Mouse (Mus musculus): ENCODE measurements around the gene Zfp9. TPM values are rescaled to one million over a fixed set of nuclear protein-coding genes. Genes with fewer than 3 reads are reported as not detected.
A peak's percentile ranks its signal among the peaks of the same experiment; 100 is the strongest.

Gene Zfp9
- 1 to 10 TPM; 5.0 to 8.2 (median 6.7) TPM for total RNA-seq (2022)

- DNase-seq: peak; percentile 83
Observed at GRCm38 (mm10) chr6:118478957-118479708, at the start of gene Zfp9. TSS of gene Zfp9 (minus strand) at chr6:118479320.

- no peak for DNase-seq
Observed at GRCm38 (mm10) chr6:118520668-118521067, 41.5 kb upstream of the Zfp9 start.

GRCm38 (mm10) chr6:118513335-118514012 lies 34.4 kb upstream of the Zfp9 start:
- DNase-seq: no peak

- no peak for DNase-seq
Observed at GRCm38 (mm10) chr6:118499010-118499409, 19.9 kb upstream of the Zfp9 start.

GRCm38 (mm10) chr6:118482125-118482524 lies 3.0 kb upstream of the Zfp9 start:
- no peak for DNase-seq

- DNase-seq: no peak
Observed at GRCm38 (mm10) chr6:118477875-118478785, 990 bp downstream of the Zfp9 start.

GRCm38 (mm10) chr6:118462069-118462705 lies 16.9 kb downstream of the Zfp9 start:
- DNase-seq: no peak

- no peak for DNase-seq
Observed at GRCm38 (mm10) chr6:118457726-118458125, 21.4 kb downstream of the Zfp9 start.

GRCm38 (mm10) chr6:118455042-118455631 lies 24.0 kb downstream of the Zfp9 start, which contains the start of gene Zfp248:
TSS of gene Zfp248 (minus strand) at chr6:118455528.
- peak; percentile 86 for DNase-seq

GRCm38 (mm10) chr6:118454452-118454851 lies 24.7 kb downstream of the Zfp9 start:
- no peak for DNase-seq

GRCm38 (mm10) chr6:118431502-118431901 lies 47.6 kb downstream of the Zfp9 start:
- no peak for DNase-seq

- DNase-seq: no peak
Observed at GRCm38 (mm10) chr6:118426666-118427065, 52.5 kb downstream of the Zfp9 start.

- DNase-seq: peak; percentile 91
Observed at GRCm38 (mm10) chr6:118419050-118419920, 59.8 kb downstream of the Zfp9 start, which contains the start of gene Bms1. TSS of gene Bms1 (minus strand) at chr6:118419474.

Small RNAs within 50 kb of the gene (microRNA-seq; reads per million reads assigned to microRNA genes)
- 0 reads per million in 2 experiments for gene Gm25953

Other genes starting within 250 kb of the Zfp9 start
- 10 to 100 TPM; 23.4 to 33.2 (median 27.0) TPM for gene Bms1, start 59.8 kb downstream of the Zfp9 start, total RNA-seq (2022)
- 1 to 10 TPM; 4.5 to 8.0 (median 5.9) TPM for gene Zfp248, start 23.8 kb downstream of the Zfp9 start, total RNA-seq (2022)
- gene Ankrd26, start 82.9 kb upstream of the Zfp9 start, total RNA-seq (2022): 1 to 10 TPM; 4.3 to 8.4 (median 6.1) TPM